Mouse (Mus musculus) neural tube, embryonic 12.5 days (tissue): ENCODE measurements at regions not wholly inside any gene's neighbourhood (a gene's known extent, or its start where the extent isn't known, plus 50 kb on each side); places are given as distances from the start of the nearest gene placed in this dataset.
"Not testable (repeated sequence)": the region's sequence is repeated elsewhere in the genome, so short reads cannot be mapped to it uniquely, and the experiment has no call there.

Experiments
- ATAC-seq: fragments of 200-750 bp; cut with Nextera tagmentation; 2 replicates; pipeline ENCODE4 v1.8.0; 2017; ENCODE audit warnings: low read depth, mild to moderate bottlenecking, moderate TSS enrichment, moderate library complexity; ENCODE audit not compliant: low FRiP score
- H3K27ac ChIP-seq: fragments of 300-500 bp; sonication (generic); 2 replicates; pipeline ENCODE4 v1.5.1; 2016
- H3K27me3 ChIP-seq: fragments of 300-500 bp; sonication (generic); replicated peaks from 2 replicates; pipeline ENCODE4 v1.6.1; 2016; ENCODE audit warnings: mild to moderate bottlenecking
- H3K36me3 ChIP-seq: fragments of 300-500 bp; sonication (generic); 2 replicates; pipeline ENCODE4 v1.6.1; 2016; ENCODE audit warnings: mild to moderate bottlenecking
- H3K4me1 ChIP-seq: fragments of 300-500 bp; sonication (generic); 2 replicates; pipeline ENCODE4 v1.6.1; 2016
- H3K4me2 ChIP-seq: fragments of 300-500 bp; sonication (generic); replicated peaks from 2 replicates; pipeline ENCODE4 v1.6.1; 2016; ENCODE audit warnings: mild to moderate bottlenecking
- H3K4me3 ChIP-seq: fragments of 300-500 bp; sonication (generic); 2 replicates; pipeline ENCODE4 v1.5.1; 2016
- H3K9ac ChIP-seq: fragments of 300-500 bp; sonication (generic); 2 replicates; pipeline ENCODE4 v1.6.1; 2016; ENCODE audit warnings: mild to moderate bottlenecking
- H3K9me3 ChIP-seq: fragments of 300-500 bp; sonication (generic); 2 replicates; pipeline ENCODE4 v1.6.1; 2016; ENCODE audit warnings: mild to moderate bottlenecking
- WGBS: fragments of 180-500 bp; shearing (Covaris S2); methylation state at CpG from one replicate; pipeline ENCODE4 v1.1.7; 2016; 5-methylcytosine and 5-hydroxymethylcytosine counted together

DNA sequence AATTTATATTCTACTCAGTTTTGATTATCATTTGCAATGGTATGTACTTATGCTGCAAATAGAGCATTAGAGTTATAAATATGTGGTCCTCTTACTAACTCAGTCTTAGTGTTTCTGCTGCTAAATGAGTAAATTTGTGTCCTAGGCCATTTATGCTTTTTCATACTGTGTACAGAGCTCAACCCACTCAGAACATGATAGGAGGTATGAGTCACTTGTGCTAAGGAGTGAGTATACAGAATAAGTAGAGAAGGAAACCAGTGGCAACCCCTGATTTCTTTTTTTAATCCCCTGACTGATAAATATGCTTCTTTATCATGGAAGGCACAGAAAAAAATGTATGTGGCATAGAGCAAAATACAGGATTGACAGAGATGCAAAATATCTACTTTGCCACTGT, 1066.8 kb upstream of the Sel1l start:
- Histone ChIP-seq H3K36me3 (no peaks in the 10 kb centered on the region), H3K9me3 (no peaks in the 10 kb centered on the region)
- no peak for ATAC-seq

DNA sequence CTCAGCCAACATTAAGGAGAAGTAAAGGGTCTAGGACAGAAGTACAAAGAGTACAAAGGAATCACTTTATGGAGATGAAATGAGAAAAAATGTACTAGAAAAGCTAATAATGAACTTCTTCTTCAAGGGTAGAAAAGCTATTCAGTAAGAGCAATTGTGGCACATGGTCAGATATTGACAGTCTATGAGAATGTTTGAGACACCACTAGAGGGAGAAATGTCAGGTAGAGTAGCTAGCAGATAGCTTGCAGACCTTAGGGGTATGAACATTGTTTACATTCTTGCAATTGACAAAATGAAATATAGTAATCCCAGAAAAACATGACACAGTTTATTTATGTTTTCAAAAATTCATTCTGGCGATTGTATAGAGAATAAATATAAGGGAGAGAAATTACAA, 1066.2 kb upstream of the Sel1l start:
- Histone ChIP-seq H3K4me3 (no peak overlapping the region), H3K9me3 (no peaks in the 10 kb centered on the region), H3K4me2 (no peak overlapping the region), H3K36me3 (no peaks in the 10 kb centered on the region), H3K9ac (no peak overlapping the region), H3K4me1 (no peaks in the 10 kb centered on the region), H3K27ac (no peak overlapping the region), H3K27me3 (no peaks in the 10 kb centered on the region)
- 85% methylated on average over 1 of the region's 1 CpGs for WGBS
- ATAC-seq, result no peak

More for the DNA sequence above, 1066.8 kb upstream of the Sel1l start:
- no peak overlapping the region for H3K9ac ChIP-seq
- H3K4me3 ChIP-seq, result no peak overlapping the region
- H3K4me2 ChIP-seq, result no peak overlapping the region
- no peaks in the 10 kb centered on the region for H3K27me3 ChIP-seq
- no peaks in the 10 kb centered on the region for H3K4me1 ChIP-seq
- no peak overlapping the region for H3K27ac ChIP-seq

DNA sequence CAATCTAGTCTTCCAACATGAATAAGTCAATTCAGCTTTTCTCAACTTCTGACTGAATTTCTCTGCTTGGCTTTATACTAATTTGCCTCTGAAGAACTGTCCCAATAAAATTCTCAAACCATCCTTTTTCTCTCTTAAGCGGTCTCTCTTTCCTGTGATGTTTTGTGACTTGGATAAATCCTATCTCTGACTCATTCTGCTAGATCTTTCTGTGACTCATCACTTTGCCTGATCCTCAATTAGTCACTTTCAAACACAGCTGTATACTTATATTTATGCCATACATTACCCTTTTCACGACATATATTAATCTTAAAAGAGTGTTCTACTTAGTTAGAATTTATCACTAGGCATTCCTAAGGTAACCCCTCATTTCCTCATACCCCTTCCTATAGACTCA, 1055.4 kb upstream of the Sel1l start:
- no peaks in the 10 kb centered on the region for H3K9me3 ChIP-seq
- ATAC-seq, result no peak

DNA sequence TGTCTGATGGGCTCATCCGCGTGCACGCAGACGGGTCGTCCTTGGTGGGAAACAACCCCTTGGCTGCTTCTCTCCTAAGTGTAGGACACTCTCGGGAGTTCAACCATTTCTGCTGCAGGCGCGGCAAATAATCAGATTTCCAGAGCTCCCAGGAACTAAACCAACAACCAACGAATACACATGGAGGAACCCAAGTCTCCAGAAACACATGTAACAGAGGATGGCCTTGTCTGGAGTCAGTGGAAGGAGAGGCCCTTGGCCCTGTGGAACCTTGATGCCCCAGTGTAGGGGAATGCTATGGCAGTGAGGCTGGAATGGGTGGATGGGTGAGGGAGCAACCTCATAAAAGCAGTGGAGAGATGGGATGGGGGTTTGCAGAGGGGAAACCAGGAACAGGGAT, 1043.4 kb upstream of the Sel1l start:
- no peak overlapping the region for H3K4me2 ChIP-seq
- 86% methylated on average over 7 of the region's 9 CpGs for WGBS
- H3K36me3 ChIP-seq, result no peaks in the 10 kb centered on the region
- no peak overlapping the region for H3K4me3 ChIP-seq
- H3K27ac ChIP-seq, result no peak overlapping the region
- H3K9me3 ChIP-seq, result no peaks in the 10 kb centered on the region
- H3K4me1 ChIP-seq, result no peaks in the 10 kb centered on the region
- no peak for ATAC-seq
- H3K27me3 ChIP-seq, result no peaks in the 10 kb centered on the region
- no peak overlapping the region for H3K9ac ChIP-seq

More for the DNA sequence above, 1055.4 kb upstream of the Sel1l start:
- 92% methylated on average over 2 of the region's 2 CpGs for WGBS
- Histone ChIP-seq H3K4me3 (no peak overlapping the region), H3K36me3 (no peaks in the 10 kb centered on the region), H3K27me3 (no peaks in the 10 kb centered on the region), H3K4me1 (no peaks in the 10 kb centered on the region), H3K9ac (no peak overlapping the region), H3K4me2 (no peak overlapping the region), H3K27ac (no peak overlapping the region)

DNA sequence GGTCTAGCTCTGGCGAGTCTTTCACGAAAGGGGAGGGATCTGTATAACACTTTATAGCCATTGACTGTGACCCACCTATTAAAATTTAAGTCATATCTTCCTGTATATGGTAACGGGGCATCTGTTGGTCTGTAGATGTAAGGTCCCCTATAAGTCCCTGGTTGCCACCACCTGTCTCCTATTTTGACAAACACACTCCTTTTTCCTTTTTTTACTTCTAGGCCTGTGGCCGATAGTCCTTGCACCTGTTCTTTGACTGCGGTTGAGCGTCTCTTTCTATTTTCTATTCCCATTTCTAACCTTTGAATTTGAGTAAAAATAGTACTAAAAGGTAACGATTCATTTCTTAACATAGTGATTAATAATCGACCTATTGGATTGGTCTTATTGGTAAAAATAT, 1042.7 kb upstream of the Sel1l start:
- H3K36me3 ChIP-seq, H3K9ac ChIP-seq, ATAC-seq, H3K4me2 ChIP-seq, H3K27ac ChIP-seq, H3K9me3 ChIP-seq, H3K4me3 ChIP-seq, H3K4me1 ChIP-seq, H3K27me3 ChIP-seq: not testable (repeated sequence)
- WGBS, result no CpG with 5 or more reads among the region's 8 CpGs

DNA sequence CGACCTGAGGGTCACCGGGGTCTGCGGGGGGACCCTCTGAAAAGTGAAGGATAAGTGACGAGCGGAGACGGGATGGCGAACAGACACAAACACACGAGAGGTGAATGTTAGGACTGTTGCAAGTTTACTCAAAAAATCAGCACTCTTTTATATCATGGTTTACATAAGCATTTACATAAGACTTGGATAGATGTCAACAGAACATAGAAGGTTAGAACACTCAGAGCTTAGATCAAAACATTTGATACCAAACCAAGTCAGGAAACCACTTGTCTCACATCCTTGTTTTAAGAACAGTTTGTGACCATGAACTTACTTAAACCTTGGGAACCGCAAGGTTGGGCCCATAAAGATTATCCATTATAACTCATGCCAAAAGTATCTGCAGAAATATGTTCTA, 1042.2 kb upstream of the Sel1l start:
- not testable (repeated sequence) for H3K4me1 ChIP-seq, ATAC-seq, H3K9me3 ChIP-seq, H3K36me3 ChIP-seq, H3K27me3 ChIP-seq, H3K9ac ChIP-seq, H3K4me3 ChIP-seq, H3K4me2 ChIP-seq, H3K27ac ChIP-seq
- WGBS, result 94% methylated on average over 7 of the region's 9 CpGs

DNA sequence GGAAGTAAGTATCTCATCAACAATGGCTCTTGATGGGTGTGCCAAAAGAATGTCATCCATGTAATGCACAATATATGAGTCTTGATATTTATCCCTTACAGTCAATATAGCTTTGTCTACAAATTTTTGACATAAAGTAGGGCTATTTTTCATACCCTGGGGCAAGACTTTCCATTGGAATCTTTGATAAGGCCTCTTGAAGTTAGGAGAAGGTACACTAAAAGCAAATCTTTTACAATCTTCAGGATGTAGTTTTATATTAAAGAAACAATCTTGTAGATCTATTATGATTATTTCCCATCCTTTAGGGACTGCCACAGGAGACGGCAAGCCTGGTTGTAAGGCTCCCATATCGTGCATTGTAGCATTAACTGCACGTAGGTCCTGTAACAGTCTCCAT, 1038.8 kb upstream of the Sel1l start:
- H3K27me3 ChIP-seq, result no peaks in the 10 kb centered on the region
- peaks cover 9% of the 10 kb centered on the region; the same call in 1 of the 2 replicates for H3K9me3 ChIP-seq
- WGBS, result 90% methylated on average over 3 of the region's 3 CpGs
- H3K4me1 ChIP-seq, result no peaks in the 10 kb centered on the region
- H3K4me2 ChIP-seq, result no peak overlapping the region
- no peak overlapping the region for H3K27ac ChIP-seq
- H3K9ac ChIP-seq, result no peak overlapping the region
- no peak for ATAC-seq
- H3K4me3 ChIP-seq, result no peak overlapping the region
- no peaks in the 10 kb centered on the region for H3K36me3 ChIP-seq

DNA sequence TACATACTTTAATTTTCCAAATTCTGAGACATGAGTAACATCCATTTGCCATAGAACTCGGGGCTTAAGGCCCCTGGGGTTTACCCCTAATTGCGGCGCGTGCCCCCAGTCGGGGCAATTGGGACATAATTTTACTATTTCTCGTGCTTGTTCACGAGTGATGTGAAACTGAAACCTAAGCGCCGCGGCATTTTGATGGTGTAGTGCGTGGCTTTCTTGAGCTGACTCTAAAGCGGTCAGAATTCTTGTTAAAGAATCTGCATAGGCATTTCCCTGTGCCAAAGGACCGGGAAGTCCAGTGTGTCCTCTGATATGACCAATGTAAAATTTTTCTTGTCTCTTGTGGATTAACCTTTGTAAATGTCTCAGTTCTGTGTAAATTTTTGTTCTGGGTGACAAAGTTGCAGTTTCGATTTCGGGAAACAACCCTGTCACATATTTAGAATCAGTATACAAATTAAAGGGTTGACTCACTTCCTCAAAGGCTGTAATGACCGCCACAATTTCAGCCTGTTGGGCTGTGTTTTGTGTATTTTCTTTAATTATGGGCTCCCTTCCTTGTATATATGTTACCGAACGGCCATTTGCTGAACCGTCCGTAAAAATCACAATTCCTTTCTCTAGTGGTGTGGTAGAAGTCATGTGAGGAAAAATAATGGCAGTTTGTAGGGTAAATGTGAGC, 1037.6 kb upstream of the Sel1l start:
- H3K36me3 ChIP-seq, H3K4me2 ChIP-seq, H3K9me3 ChIP-seq, H3K4me3 ChIP-seq, H3K9ac ChIP-seq, H3K4me1 ChIP-seq, H3K27ac ChIP-seq, H3K27me3 ChIP-seq, ATAC-seq: not testable (repeated sequence)
- WGBS, result 93% methylated on average over 20 of the region's 20 CpGs

DNA sequence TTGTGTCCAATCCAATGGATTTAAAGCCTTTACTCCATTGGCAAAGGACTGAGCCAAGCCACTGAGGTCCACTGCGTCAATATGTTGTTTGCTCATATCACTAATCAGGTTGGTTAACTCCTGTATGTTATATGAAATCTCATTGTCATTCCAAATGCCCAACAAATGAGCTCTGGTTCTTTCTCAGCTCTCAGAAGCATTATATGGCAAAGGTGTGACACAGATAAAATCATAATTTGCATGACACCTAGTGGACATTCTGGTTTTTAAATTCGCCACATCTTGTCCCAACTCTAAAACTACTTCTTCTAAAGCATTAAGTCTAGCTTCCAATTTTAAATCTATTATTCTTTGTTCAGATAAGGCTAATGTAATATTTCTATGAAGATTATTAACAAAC, 1035.1 kb upstream of the Sel1l start:
- H3K27me3 ChIP-seq, H3K27ac ChIP-seq, H3K9ac ChIP-seq, H3K4me3 ChIP-seq, H3K36me3 ChIP-seq, H3K9me3 ChIP-seq, ATAC-seq, H3K4me1 ChIP-seq, H3K4me2 ChIP-seq: not testable (repeated sequence)
- WGBS, result 93% methylated on average over 2 of the region's 2 CpGs

DNA sequence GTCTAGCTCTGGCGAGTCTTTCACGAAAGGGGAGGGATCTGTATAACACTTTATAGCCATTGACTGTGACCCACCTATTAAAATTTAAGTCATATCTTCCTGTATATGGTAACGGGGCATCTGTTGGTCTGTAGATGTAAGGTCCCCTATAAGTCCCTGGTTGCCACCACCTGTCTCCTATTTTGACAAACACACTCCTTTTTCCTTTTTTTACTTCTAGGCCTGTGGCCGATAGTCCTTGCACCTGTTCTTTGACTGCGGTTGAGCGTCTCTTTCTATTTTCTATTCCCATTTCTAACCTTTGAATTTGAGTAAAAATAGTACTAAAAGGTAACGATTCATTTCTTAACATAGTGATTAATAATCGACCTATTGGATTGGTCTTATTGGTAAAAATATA, 1034.1 kb upstream of the Sel1l start:
- H3K4me2 ChIP-seq, H3K27me3 ChIP-seq, H3K9ac ChIP-seq, ATAC-seq, H3K9me3 ChIP-seq, H3K4me1 ChIP-seq, H3K36me3 ChIP-seq, H3K4me3 ChIP-seq, H3K27ac ChIP-seq: not testable (repeated sequence)
- WGBS, result no CpG with 5 or more reads among the region's 8 CpGs

DNA sequence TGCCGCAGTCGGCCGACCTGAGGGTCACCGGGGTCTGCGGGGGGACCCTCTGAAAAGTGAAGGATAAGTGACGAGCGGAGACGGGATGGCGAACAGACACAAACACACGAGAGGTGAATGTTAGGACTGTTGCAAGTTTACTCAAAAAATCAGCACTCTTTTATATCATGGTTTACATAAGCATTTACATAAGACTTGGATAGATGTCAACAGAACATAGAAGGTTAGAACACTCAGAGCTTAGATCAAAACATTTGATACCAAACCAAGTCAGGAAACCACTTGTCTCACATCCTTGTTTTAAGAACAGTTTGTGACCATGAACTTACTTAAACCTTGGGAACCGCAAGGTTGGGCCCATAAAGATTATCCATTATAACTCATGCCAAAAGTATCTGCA, 1033.6 kb upstream of the Sel1l start:
- H3K27me3 ChIP-seq, H3K4me1 ChIP-seq, ATAC-seq, H3K9ac ChIP-seq, H3K4me3 ChIP-seq, H3K36me3 ChIP-seq, H3K9me3 ChIP-seq, H3K27ac ChIP-seq, H3K4me2 ChIP-seq: not testable (repeated sequence)
- WGBS, result 88% methylated on average over 10 of the region's 11 CpGs

DNA sequence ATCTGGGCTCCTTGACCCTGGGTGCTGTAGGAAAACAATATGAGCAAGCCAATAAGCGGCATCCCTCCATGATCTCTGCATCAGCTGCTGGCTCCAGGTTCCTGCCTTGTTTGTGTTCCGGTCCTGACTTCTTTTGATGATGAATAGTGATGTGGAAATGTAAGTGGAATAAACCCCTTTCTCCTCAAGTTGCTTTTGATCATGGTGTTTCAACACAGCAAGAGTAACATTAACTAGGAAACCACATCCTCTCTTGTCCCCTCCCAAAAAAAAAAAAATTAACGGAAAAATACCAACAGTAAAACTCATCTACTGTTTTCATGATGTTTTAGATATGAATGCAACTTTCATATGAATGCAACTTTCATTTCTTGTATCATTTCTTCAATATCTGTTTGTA, 1024.6 kb upstream of the Sel1l start:
- H3K9ac ChIP-seq, result no peak overlapping the region
- no peak overlapping the region for H3K27ac ChIP-seq
- no peaks in the 10 kb centered on the region for H3K9me3 ChIP-seq
- H3K4me1 ChIP-seq, result no peaks in the 10 kb centered on the region
- 86% methylated on average over 3 of the region's 3 CpGs for WGBS
- H3K27me3 ChIP-seq, result no peaks in the 10 kb centered on the region
- no peak overlapping the region for H3K4me2 ChIP-seq
- H3K36me3 ChIP-seq, result no peaks in the 10 kb centered on the region
- H3K4me3 ChIP-seq, result no peak overlapping the region
- no peak for ATAC-seq

DNA sequence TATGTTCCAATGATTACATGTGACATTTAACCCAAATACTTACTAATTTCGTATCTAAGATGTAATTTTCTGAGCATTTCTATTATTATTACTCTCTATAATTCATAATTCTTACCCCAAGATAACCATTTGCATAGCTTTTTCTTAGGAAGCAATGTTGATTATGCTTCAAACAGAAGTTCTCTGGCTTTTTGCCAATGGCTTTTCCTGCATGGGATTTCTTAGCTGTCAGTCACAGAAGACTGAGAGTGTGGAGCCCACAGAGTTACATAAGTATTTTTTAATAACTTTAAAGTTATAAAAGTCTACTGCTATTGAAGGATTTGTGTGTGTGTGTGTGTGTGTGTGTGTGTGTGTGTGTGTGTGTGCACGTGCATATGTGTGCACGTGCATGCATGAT, 1020.4 kb upstream of the Sel1l start:
- no peaks in the 10 kb centered on the region for H3K9me3 ChIP-seq
- no peak for ATAC-seq
- no peak overlapping the region for H3K4me3 ChIP-seq
- H3K36me3 ChIP-seq, result no peaks in the 10 kb centered on the region
- H3K4me1 ChIP-seq, result no peaks in the 10 kb centered on the region
- H3K9ac ChIP-seq, result no peak overlapping the region
- WGBS, result 80% methylated on average over 3 of the region's 3 CpGs
- no peak overlapping the region for H3K27ac ChIP-seq
- no peak overlapping the region for H3K4me2 ChIP-seq
- H3K27me3 ChIP-seq, result no peaks in the 10 kb centered on the region
